Mouse (Mus musculus): ENCODE results near the gene H2bfm. TPM values are rescaled to one million over a fixed set of nuclear protein-coding genes. Genes with fewer than 3 reads are reported as not detected.

The H2bfm gene
- polyA plus RNA-seq, 1 experiment from 2014 or later = not detected

Other genes starting within 250 kb of the H2bfm start
- 9.9 and 10.2 TPM in 2 replicates for gene Tceal1, start 219.3 kb upstream of the H2bfm start, polyA plus RNA-seq (2016; fragmentation: Nextera tagmentation; extraction: Ambion mirVana)
- gene Morf4l2, start 183.6 kb upstream of the H2bfm start, polyA plus RNA-seq (2016; fragmentation: Nextera tagmentation; extraction: Ambion mirVana) = 576 and 582 TPM in 2 replicates
- gene Glra4, start 147.2 kb upstream of the H2bfm start, polyA plus RNA-seq (2016; fragmentation: Nextera tagmentation; extraction: Ambion mirVana) = 0.18 TPM in 1 of 2 replicates, not detected in the other
- 5.4 and 5.5 TPM in 2 replicates for gene Plp1, start 104.7 kb upstream of the H2bfm start, polyA plus RNA-seq (2016; fragmentation: Nextera tagmentation; extraction: Ambion mirVana)
- 0.35 and 0.39 TPM in 2 replicates for gene Rab9b, start 58.6 kb upstream of the H2bfm start, polyA plus RNA-seq (2016; fragmentation: Nextera tagmentation; extraction: Ambion mirVana)
- gene Tmsb15b2, start 48.2 kb downstream of the H2bfm start, polyA plus RNA-seq (2016; fragmentation: Nextera tagmentation; extraction: Ambion mirVana) = 91.2 and 96.7 TPM in 2 replicates
- gene Tmsb15l, start 49.5 kb downstream of the H2bfm start, polyA plus RNA-seq (2016; fragmentation: Nextera tagmentation; extraction: Ambion mirVana) = 6.9 and 9.4 TPM in 2 replicates
- gene Tmsb15b1, start 49.5 kb downstream of the H2bfm start, polyA plus RNA-seq (2016; fragmentation: Nextera tagmentation; extraction: Ambion mirVana) = 36.9 and 38.8 TPM in 2 replicates
- gene Zcchc18, start 65.8 kb downstream of the H2bfm start, polyA plus RNA-seq (2016; fragmentation: Nextera tagmentation; extraction: Ambion mirVana) = 42.2 and 46.5 TPM in 2 replicates
- 11.2 and 15.4 TPM in 2 replicates for gene Slc25a53, start 111.0 kb downstream of the H2bfm start, polyA plus RNA-seq (2016; fragmentation: Nextera tagmentation; extraction: Ambion mirVana)
- gene Fam199x, start 122.3 kb downstream of the H2bfm start, polyA plus RNA-seq (2016; fragmentation: Nextera tagmentation; extraction: Ambion mirVana) = 15.0 and 15.6 TPM in 2 replicates
- not detected in 2 replicates for gene Esx1, start 194.8 kb downstream of the H2bfm start, polyA plus RNA-seq (2016; fragmentation: Nextera tagmentation; extraction: Ambion mirVana)

Measured in limb, embryonic 12.5 days (tissue).